Mouse (Mus musculus) neural tube, embryonic 15.5 days (tissue): ENCODE data around the gene 9130023H24Rik. TPM values are rescaled to one million over a fixed set of nuclear protein-coding genes. Genes with fewer than 3 reads are reported as not detected.

ENCODE experiments used
- ATAC-seq: fragments of 200-750 bp; cut with Nextera tagmentation; 2 replicates; pipeline ENCODE4 v1.8.0; 2017; ENCODE audit warnings: mild to moderate bottlenecking, moderate TSS enrichment, moderate library complexity; ENCODE audit not compliant: low FRiP score
- H3K27ac ChIP-seq: fragments of 300-500 bp; sonication (generic); replicated peaks from 2 replicates; pipeline ENCODE4 v1.5.1; 2015; ENCODE audit warnings: mild to moderate bottlenecking, inconsistent platforms
- H3K27me3 ChIP-seq: fragments of 300-500 bp; sonication (generic); replicated peaks from 2 replicates; pipeline ENCODE4 v1.6.1; 2015; ENCODE audit warnings: inconsistent platforms
- H3K36me3 ChIP-seq: fragments of 300-500 bp; sonication (generic); 2 replicates; pipeline ENCODE4 v1.6.1; 2015; ENCODE audit warnings: inconsistent platforms
- H3K4me1 ChIP-seq: fragments of 300-500 bp; sonication (generic); 2 replicates; pipeline ENCODE4 v1.6.1; 2015; ENCODE audit warnings: inconsistent platforms
- H3K4me2 ChIP-seq: fragments of 300-500 bp; sonication (generic); 2 replicates; pipeline ENCODE4 v1.6.1; 2015; ENCODE audit warnings: inconsistent platforms, mild to moderate bottlenecking, moderate library complexity
- H3K4me3 ChIP-seq: fragments of 300-500 bp; sonication (generic); replicated peaks from 2 replicates; pipeline ENCODE4 v1.5.1; 2015; ENCODE audit warnings: mild to moderate bottlenecking, inconsistent platforms
- H3K9ac ChIP-seq: fragments of 300-500 bp; sonication (generic); replicated peaks from 2 replicates; pipeline ENCODE4 v1.6.1; 2015; ENCODE audit warnings: mild to moderate bottlenecking, inconsistent platforms
- H3K9me3 ChIP-seq: fragments of 300-500 bp; sonication (generic); replicated peaks from 2 replicates; pipeline ENCODE4 v1.6.1; 2016; ENCODE audit warnings: inconsistent platforms
- WGBS: fragments of 180-500 bp; shearing (Covaris S2); methylation state at CpG from one replicate; pipeline ENCODE4 v1.1.7; 2015; ENCODE audit warnings: mixed read lengths; 5-methylcytosine and 5-hydroxymethylcytosine counted together
- polyA plus RNA-seq: library from polyadenylated mRNA; unstranded; fragments of >200 nt; fragmentation: Nextera tagmentation; extraction: Ambion mirVana; gene quantifications from 2 replicates; pipeline ENCODE4 v1.2.1, GENCODE M21; 2015

The 9130023H24Rik gene
- polyA plus RNA-seq, 1 experiment from 2014 or later, result 6.6 TPM

DNA sequence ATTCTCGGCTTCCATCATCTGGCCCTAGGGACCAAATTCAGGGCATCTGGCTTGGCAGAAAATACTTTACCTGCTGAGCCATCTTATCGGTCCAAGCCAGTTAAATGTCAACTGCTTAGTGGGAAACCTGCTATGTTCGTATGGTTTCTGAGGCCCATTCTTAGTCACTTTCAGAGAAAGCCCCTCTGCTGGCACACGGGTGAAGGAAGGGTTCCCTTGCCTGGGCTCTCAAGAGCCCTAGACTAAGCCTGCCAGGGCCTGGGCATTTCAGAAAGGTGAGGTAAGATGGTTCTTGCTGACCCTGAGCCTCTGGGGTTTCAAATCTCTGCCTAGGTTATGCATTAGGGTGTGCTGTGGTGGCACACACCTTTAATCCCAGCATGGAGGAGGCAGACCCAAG, 7.7 kb upstream of the 9130023H24Rik start:
- H3K27me3 ChIP-seq, result no peaks in the 10 kb centered on the region
- no peaks in the 10 kb centered on the region for H3K9me3 ChIP-seq
- 88% methylated on average over 4 of the region's 4 CpGs for WGBS
- H3K4me3 ChIP-seq, result no peak overlapping the region
- no peak overlapping the region for H3K27ac ChIP-seq
- H3K9ac ChIP-seq, result 0 out of 2 replicates have a peak overlapping the region, but pooled peaks have one; percentile 1
- H3K36me3 ChIP-seq, result peaks cover 40% of the 10 kb centered on the region
- peaks cover 23% of the 10 kb centered on the region for H3K4me1 ChIP-seq
- ATAC-seq, result no peak
- H3K4me2 ChIP-seq, result peak overlapping the region; percentile 59; the same call in 1 of the 2 replicates

DNA sequence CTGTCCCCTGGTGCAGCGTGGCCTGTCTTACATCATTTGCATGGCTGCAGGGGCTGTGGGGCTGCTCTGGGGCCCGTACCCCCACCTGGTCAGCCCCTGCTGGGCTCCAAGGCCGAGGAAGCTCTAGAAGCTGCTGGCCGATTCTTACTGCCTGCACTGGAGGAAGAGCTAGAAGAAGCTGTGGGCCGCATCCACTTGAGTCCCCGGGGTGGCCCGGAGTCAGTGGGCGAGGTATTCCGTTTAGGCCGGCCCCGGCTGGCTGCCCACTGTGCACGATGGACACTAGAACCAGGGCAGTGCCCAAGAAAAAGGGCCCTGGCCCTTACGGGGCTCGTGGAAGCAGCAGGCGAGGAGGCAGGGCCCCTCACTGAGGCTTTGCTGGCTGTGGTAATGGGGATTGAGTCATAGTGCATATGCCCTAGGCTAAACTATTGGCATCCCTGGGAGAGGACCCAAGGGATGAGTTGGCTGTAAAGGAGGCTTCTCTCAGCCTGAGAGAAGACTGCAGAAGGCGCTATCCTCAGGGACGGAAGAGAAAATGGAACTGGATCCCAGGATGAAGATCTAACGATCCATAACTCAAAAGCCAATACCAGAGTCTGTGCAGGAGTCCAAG, 6.7 kb upstream of the 9130023H24Rik start:
- Histone ChIP-seq H3K27me3 (no peaks in the 10 kb centered on the region), H3K36me3 (peaks cover 45% of the 10 kb centered on the region), H3K4me2 (no peak overlapping the region), H3K4me3 (no peak overlapping the region), H3K9ac (no peak overlapping the region), H3K27ac (no peak overlapping the region), H3K4me1 (peaks cover 30% of the 10 kb centered on the region), H3K9me3 (no peaks in the 10 kb centered on the region)
- ATAC-seq, result no peak
- 86% methylated on average over 18 of the region's 18 CpGs for WGBS

DNA sequence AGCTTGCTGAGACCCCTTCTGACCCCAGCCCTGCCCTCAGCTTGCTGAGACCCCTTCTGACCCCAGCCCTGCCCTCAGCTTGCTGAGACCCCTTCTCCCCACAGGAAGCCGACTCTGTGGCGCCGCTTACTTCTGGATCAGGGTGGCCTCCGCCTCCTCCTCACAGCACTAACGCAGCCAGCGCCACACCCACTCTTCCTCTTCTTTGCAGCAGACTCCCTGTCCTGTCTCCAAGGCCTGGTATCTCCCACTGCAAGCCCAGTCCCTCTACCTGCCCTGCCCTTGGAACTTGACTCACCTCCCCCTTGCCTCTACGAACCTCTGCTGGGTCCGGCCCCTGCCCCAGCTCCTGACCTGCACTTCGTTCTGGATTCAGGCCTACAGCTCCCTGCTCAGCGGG, 6.1 kb upstream of the 9130023H24Rik start:
- no peak overlapping the region for H3K9ac ChIP-seq
- H3K36me3 ChIP-seq, result peaks cover 45% of the 10 kb centered on the region
- ATAC-seq, result no peak
- peaks cover 36% of the 10 kb centered on the region for H3K4me1 ChIP-seq
- WGBS, result 63% methylated on average over 10 of the region's 10 CpGs
- no peaks in the 10 kb centered on the region for H3K9me3 ChIP-seq
- H3K4me3 ChIP-seq, result no peak overlapping the region
- no peak overlapping the region for H3K27ac ChIP-seq
- H3K27me3 ChIP-seq, result no peaks in the 10 kb centered on the region
- no peak overlapping the region for H3K4me2 ChIP-seq

DNA sequence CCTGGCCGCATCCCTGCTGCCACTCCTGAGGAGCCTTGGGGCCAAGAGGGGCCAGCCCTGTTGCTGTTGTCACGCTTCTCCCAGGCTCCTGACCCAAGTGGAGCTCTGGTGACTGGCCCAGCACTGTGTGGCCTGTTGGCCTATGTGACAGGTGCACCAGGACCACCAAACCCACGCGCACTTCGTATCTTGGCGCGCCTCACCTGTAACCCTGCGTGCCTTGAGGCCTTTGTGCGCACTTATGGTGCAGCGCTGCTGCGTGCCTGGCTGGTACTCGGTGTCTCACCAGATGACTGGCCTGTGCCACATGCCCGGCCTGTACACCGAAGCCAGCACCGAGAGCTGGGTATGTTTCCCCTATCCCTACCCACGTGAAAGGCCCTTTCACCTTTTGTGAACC, 4.5 kb upstream of the 9130023H24Rik start:
- Histone ChIP-seq H3K9me3 (no peaks in the 10 kb centered on the region), H3K4me2 (no peak overlapping the region), H3K36me3 (peaks cover 45% of the 10 kb centered on the region), H3K4me1 (peaks cover 42% of the 10 kb centered on the region), H3K4me3 (no peak overlapping the region), H3K27ac (no peak overlapping the region), H3K9ac (no peak overlapping the region), H3K27me3 (no peaks in the 10 kb centered on the region)
- no peak for ATAC-seq
- WGBS, result 97% methylated on average over 16 of the region's 16 CpGs

GRCm38 (mm10) chr7:128240131-128240784, 2.4 kb upstream of the 9130023H24Rik start:
- no peaks in the 10 kb centered on the region for H3K27me3 ChIP-seq
- H3K36me3 ChIP-seq, result peaks cover 45% of the 10 kb centered on the region
- H3K4me3 ChIP-seq, result no peak overlapping the region
- no peak overlapping the region for H3K4me2 ChIP-seq
- no peak overlapping the region for H3K9ac ChIP-seq
- no peak for ATAC-seq
- no peaks in the 10 kb centered on the region for H3K9me3 ChIP-seq
- H3K4me1 ChIP-seq, result peaks cover 31% of the 10 kb centered on the region
- no peak overlapping the region for H3K27ac ChIP-seq
- WGBS, result 94% methylated on average over 27 of the region's 27 CpGs

DNA sequence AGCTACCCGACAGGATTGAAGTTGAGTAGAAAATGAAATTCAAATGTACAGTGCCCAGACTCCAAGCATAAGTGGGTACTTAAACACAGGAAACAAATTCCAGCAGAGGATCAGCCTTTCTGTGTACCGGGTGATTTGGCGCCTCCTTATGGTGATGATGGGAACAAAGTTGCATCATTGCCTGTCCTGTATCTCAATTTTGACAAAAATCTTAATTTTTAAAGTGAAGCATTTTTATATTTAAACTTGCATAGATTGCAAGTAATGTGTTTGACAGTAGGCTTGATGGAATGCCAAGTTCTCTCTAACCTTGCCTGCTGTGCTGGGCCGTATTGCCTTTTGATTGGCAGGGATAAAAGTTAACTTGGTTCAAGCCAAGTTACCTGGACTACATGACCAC, 1.2 kb upstream of the 9130023H24Rik start:
- no peaks in the 10 kb centered on the region for H3K9me3 ChIP-seq
- H3K4me1 ChIP-seq, result peaks cover 31% of the 10 kb centered on the region
- no peak for ATAC-seq
- H3K27ac ChIP-seq, result peak overlapping the region; percentile 100
- WGBS, result 25% methylated on average over 4 of the region's 4 CpGs
- H3K36me3 ChIP-seq, result peaks cover 34% of the 10 kb centered on the region
- peak overlapping the region; percentile 77 for H3K4me3 ChIP-seq
- H3K27me3 ChIP-seq, result no peaks in the 10 kb centered on the region
- H3K9ac ChIP-seq, result no peak overlapping the region
- H3K4me2 ChIP-seq, result peak overlapping the region; percentile 72

GRCm38 (mm10) chr7:128237593-128237926, 271 bp downstream of the 9130023H24Rik start:
- Histone ChIP-seq H3K27me3 (no peaks in the 10 kb centered on the region), H3K9me3 (no peaks in the 10 kb centered on the region), H3K4me2 (peak overlapping the region; percentile 72), H3K27ac (peak overlapping the region; percentile 100), H3K4me1 (peaks cover 31% of the 10 kb centered on the region), H3K4me3 (peak overlapping the region; percentile 77), H3K9ac (peak overlapping the region; percentile 83), H3K36me3 (peaks cover 25% of the 10 kb centered on the region)
- WGBS, result under 1% methylated on average over 25 of the region's 25 CpGs
- ATAC-seq, result no peak

- 28% methylated on average over 37 of the region's 37 CpGs for whole genome bisulfite sequencing
- Histone ChIP-seq H3K4me1 (peaks cover 31% of the 10 kb centered on the region), H3K4me3 (peak within 1 kb of the TSS; percentile 77), H3K36me3 (peaks cover 20% of the 10 kb centered on the region), H3K4me2 (peak within 1 kb of the TSS; percentile 72), H3K9ac (peak within 1 kb of the TSS; percentile 83), H3K27ac (peak within 1 kb of the TSS; percentile 100), H3K27me3 (no peaks in the 10 kb centered on the region), H3K9me3 (no peaks in the 10 kb centered on the region)
- peak; percentile 23; the same call in 1 of the 2 replicates for ATAC-seq
Measured at GRCm38 (mm10) chr7:128236856-128237592, 807 bp downstream of the 9130023H24Rik start, which contains the start of gene Armc5. TSS of gene Armc5 (plus strand) at chr7:128237342.

GRCm38 (mm10) chr7:128236426-128236825, 1.4 kb downstream of the 9130023H24Rik start:
- H3K27me3 ChIP-seq, result no peaks in the 10 kb centered on the region
- peak overlapping the region; percentile 72 for H3K4me2 ChIP-seq
- H3K9me3 ChIP-seq, result no peaks in the 10 kb centered on the region
- peak overlapping the region; percentile 77 for H3K4me3 ChIP-seq
- H3K36me3 ChIP-seq, result peaks cover 14% of the 10 kb centered on the region
- WGBS, result 94% methylated on average over 13 of the region's 13 CpGs
- peaks cover 31% of the 10 kb centered on the region for H3K4me1 ChIP-seq
- peak overlapping the region; percentile 83 for H3K9ac ChIP-seq
- H3K27ac ChIP-seq, result peak overlapping the region; percentile 100
- ATAC-seq, result no peak

- WGBS, result 93% methylated on average over 1 of the region's 1 CpGs
- no peak overlapping the region for H3K9ac ChIP-seq
- H3K9me3 ChIP-seq, result no peaks in the 10 kb centered on the region
- no peak overlapping the region for H3K4me3 ChIP-seq
- no peaks in the 10 kb centered on the region for H3K27me3 ChIP-seq
- peaks cover 26% of the 10 kb centered on the region for H3K4me1 ChIP-seq
- no peak for ATAC-seq
- no peak overlapping the region for H3K27ac ChIP-seq
- H3K36me3 ChIP-seq, result peaks cover 5% of the 10 kb centered on the region
- no peak overlapping the region for H3K4me2 ChIP-seq
Measured at GRCm38 (mm10) chr7:128235481-128235880, 2.4 kb downstream of the 9130023H24Rik start.

DNA sequence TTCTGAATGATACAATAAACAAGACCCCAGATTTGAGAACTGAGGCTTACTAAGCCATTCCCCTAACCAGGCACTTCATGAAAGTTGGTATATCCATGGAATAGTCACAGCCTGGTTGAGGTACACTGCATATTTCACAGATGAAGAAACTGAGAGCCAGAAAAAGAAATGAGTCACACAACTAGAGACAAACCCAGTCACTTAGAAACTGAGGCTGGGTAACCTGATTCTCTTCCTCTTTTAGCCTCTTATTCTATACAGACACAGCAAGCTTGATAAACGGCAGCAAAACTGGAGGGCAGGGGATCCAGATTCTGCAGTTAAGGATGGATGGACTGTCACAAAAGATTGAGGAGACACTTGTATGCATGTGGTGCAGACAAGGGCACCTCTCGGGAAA, 3.0 kb downstream of the 9130023H24Rik start:
- Histone ChIP-seq H3K27ac (no peak overlapping the region), H3K27me3 (no peaks in the 10 kb centered on the region), H3K36me3 (no peaks in the 10 kb centered on the region; the same call in 1 of the 2 replicates), H3K4me1 (peaks cover 21% of the 10 kb centered on the region), H3K4me2 (no peak overlapping the region), H3K9ac (no peak overlapping the region), H3K9me3 (no peaks in the 10 kb centered on the region), H3K4me3 (no peak overlapping the region)
- WGBS, result 89% methylated on average over 2 of the region's 2 CpGs
- no peak for ATAC-seq

DNA sequence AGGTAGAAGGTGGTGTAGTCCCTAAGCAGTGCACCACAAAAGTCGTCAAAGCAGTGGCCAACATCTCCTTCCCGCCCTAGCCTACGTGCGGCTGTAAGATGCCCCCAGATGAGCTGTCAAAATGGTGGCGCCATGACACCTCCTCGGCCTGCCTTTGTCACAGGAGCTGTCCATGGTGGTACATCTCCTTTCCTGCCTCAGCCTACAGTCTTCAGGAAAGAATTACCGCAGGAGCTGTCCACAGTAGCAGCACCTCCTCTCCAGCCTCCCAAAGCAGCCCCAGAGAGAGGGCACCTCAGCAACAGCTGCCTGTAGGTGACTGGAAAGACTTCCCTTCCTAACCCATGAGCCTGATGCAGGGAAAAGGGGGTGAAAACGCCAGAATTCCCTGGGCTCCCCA, 6.1 kb downstream of the 9130023H24Rik start:
- Histone ChIP-seq H3K27me3 (no peaks in the 10 kb centered on the region), H3K36me3 (no peaks in the 10 kb centered on the region), H3K4me2 (no peak overlapping the region), H3K9ac (no peak overlapping the region), H3K27ac (no peak overlapping the region), H3K9me3 (no peaks in the 10 kb centered on the region), H3K4me1 (peaks cover 4% of the 10 kb centered on the region), H3K4me3 (no peak overlapping the region)
- WGBS, result 50% methylated on average over 8 of the region's 8 CpGs
- ATAC-seq, result no peak
